Mouse (Mus musculus): ENCODE measurements around the gene Hoxa11. TPM values are rescaled to one million over a fixed set of nuclear protein-coding genes. Genes with fewer than 3 reads are reported as not detected.

The Hoxa11 gene
- polyA plus RNA-seq, 1 experiment from 2014 or later: not detected

GRCm38 (mm10) chr6:52260654-52261575 is 15.3 kb upstream of the Hoxa11 start, which contains the start of gene Hoxa13:
Gene Hoxa13 (minus strand): TSS chr6:52260880.
- no peaks in the 10 kb centered on the region for H3K9me3 ChIP-seq (ENCODE audit: control insufficient read depth, low read length)
- peak within 1 kb of the TSS; percentile 25 for H3K4me2 ChIP-seq
- peaks cover 96% of the 10 kb centered on the region for H3K27me3 ChIP-seq (ENCODE audit: control insufficient read depth, insufficient read depth, low read length)
- ATAC-seq (ENCODE audit: low FRiP score) (peak; percentile 67; the same call in 1 of the 2 replicates), DNase-seq (ENCODE audit: low spot score, missing footprints) (peak; percentile 97)
- H3K4me3 ChIP-seq (ENCODE audit: low read depth, low read length): peak within 1 kb of the TSS; percentile 10
- no peaks in the 10 kb centered on the region; the same call in 1 of the 2 replicates for H3K4me1 ChIP-seq (ENCODE audit: control insufficient read depth, insufficient read depth, low read length)
- no peak within 1 kb of the TSS for H3K9ac ChIP-seq (ENCODE audit: low read length)
- H3K27ac ChIP-seq (ENCODE audit: low read depth, low read length): no peak within 1 kb of the TSS
- no peaks in the 10 kb centered on the region for H3K36me3 ChIP-seq (ENCODE audit: control insufficient read depth, insufficient read depth, low read length)
- WGBS: under 1% methylated on average over 41 of the region's 72 CpGs

DNA sequence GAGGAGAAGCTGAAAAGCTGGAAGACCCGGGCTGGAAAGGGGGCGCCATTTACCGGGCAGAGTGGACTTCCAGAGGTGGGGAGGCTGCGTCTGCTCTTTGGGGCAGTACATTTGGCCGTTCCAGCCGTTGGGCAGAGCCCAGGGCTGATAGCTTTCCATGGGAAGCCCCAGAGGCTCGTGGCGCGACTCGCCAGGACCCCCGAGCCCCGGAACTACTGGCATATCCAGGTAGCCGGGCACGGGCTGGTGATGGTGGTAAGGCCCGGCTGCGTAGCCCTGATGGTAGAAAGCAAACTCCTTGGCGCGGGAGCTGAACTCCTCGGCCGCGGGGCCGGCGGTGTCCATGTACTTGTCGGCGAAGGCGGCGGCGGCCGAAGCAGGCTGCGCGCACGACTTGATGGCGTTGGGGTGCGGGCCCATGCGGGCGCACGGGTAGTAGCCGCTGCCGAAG is 14.2 kb upstream of the Hoxa11 start:
- under 1% methylated on average over 37 of the region's 39 CpGs for WGBS
- H3K4me3 ChIP-seq (ENCODE audit: low read depth, low read length): peak overlapping the region; percentile 10
- no peak for ATAC-seq (ENCODE audit: low FRiP score)

DNA sequence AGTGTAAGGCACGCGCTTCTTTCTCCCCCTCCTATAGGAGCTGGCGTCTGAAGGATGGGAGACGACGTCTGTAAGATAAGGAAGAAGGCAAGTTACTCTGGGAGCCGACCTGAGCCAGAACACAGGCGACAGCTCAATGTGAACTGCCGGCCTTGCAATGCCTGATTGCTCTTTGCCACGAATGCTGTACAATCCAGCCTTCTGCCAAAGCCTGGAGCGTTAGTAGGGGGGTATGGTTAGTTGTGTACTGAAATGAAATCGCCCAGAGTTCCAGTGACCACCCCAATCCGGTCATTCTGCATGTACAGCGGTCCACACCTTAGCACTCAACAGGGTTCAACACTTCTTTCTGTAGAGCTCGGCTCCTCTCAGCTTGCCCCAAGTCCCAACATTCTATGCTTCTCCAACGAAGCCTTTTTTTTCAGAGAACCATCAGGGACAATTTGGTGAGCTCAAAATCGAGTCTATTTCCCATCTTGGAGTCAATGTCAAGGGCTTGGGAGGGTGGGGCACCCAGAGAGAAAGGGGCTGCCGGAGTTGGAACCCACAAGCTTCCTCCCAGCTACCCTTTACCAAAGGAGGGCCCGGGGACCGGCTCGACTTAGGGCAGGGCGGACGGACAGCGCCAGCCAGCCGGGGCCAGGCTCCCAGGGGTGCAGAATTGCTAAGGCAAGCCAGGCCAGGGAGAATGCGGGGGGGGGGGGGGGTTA is 13.6 kb upstream of the Hoxa11 start:
- ATAC-seq (ENCODE audit: low FRiP score): no peak
- H3K36me3 ChIP-seq (ENCODE audit: control insufficient read depth, insufficient read depth, low read length): no peaks in the 10 kb centered on the region
- H3K4me3 ChIP-seq (ENCODE audit: low read depth, low read length): no peak overlapping the region
- peak; percentile 96 for DNase-seq (ENCODE audit: low spot score, missing footprints)
- no peaks in the 10 kb centered on the region for H3K9me3 ChIP-seq (ENCODE audit: control insufficient read depth, low read length)
- H3K27me3 ChIP-seq (ENCODE audit: control insufficient read depth, insufficient read depth, low read length): peaks cover 96% of the 10 kb centered on the region
- H3K27ac ChIP-seq (ENCODE audit: low read depth, low read length): no peak overlapping the region
- no peak overlapping the region for H3K9ac ChIP-seq (ENCODE audit: low read length)
- no peak overlapping the region for H3K4me2 ChIP-seq
- under 1% methylated on average over 24 of the region's 25 CpGs for WGBS
- H3K4me1 ChIP-seq (ENCODE audit: control insufficient read depth, insufficient read depth, low read length): no peaks in the 10 kb centered on the region; the same call in 1 of the 2 replicates

More for the DNA sequence above, 14.2 kb upstream of the Hoxa11 start:
- no peaks in the 10 kb centered on the region for H3K9me3 ChIP-seq (ENCODE audit: control insufficient read depth, low read length)
- H3K4me1 ChIP-seq (ENCODE audit: control insufficient read depth, insufficient read depth, low read length): no peaks in the 10 kb centered on the region; the same call in 1 of the 2 replicates
- H3K27ac ChIP-seq (ENCODE audit: low read depth, low read length): no peak overlapping the region
- no peaks in the 10 kb centered on the region for H3K36me3 ChIP-seq (ENCODE audit: control insufficient read depth, insufficient read depth, low read length)
- H3K9ac ChIP-seq (ENCODE audit: low read length): no peak overlapping the region
- peak overlapping the region; percentile 25 for H3K4me2 ChIP-seq
- H3K27me3 ChIP-seq (ENCODE audit: control insufficient read depth, insufficient read depth, low read length): peaks cover 96% of the 10 kb centered on the region
- DNase-seq (ENCODE audit: low spot score, missing footprints): peak; percentile 97

- WGBS: 1% methylated on average over 6 of the region's 6 CpGs
- H3K4me2 ChIP-seq: no peak overlapping the region
- no peaks in the 10 kb centered on the region for H3K9me3 ChIP-seq (ENCODE audit: control insufficient read depth, low read length)
- peaks cover 96% of the 10 kb centered on the region for H3K27me3 ChIP-seq (ENCODE audit: control insufficient read depth, insufficient read depth, low read length)
- no peak overlapping the region for H3K9ac ChIP-seq (ENCODE audit: low read length)
- peak; percentile 99 for DNase-seq (ENCODE audit: low spot score, missing footprints)
- H3K4me1 ChIP-seq (ENCODE audit: control insufficient read depth, insufficient read depth, low read length): no peaks in the 10 kb centered on the region; the same call in 1 of the 2 replicates
- no peak for ATAC-seq (ENCODE audit: low FRiP score)
- no peak overlapping the region for H3K4me3 ChIP-seq (ENCODE audit: low read depth, low read length)
- no peak overlapping the region for H3K27ac ChIP-seq (ENCODE audit: low read depth, low read length)
- no peaks in the 10 kb centered on the region for H3K36me3 ChIP-seq (ENCODE audit: control insufficient read depth, insufficient read depth, low read length)
These were observed 11.3 kb upstream of the Hoxa11 start for GRCm38 (mm10) chr6:52256956-52257355.

GRCm38 (mm10) chr6:52253511-52254500 is 8.2 kb upstream of the Hoxa11 start:
- H3K9ac ChIP-seq (ENCODE audit: low read length): no peak overlapping the region
- H3K27me3 ChIP-seq (ENCODE audit: control insufficient read depth, insufficient read depth, low read length): peaks cover 96% of the 10 kb centered on the region
- DNase-seq (ENCODE audit: low spot score, missing footprints) (peak; percentile 98), ATAC-seq (ENCODE audit: low FRiP score) (no peak)
- no peak overlapping the region for H3K4me2 ChIP-seq
- WGBS: under 1% methylated on average over 59 of the region's 59 CpGs
- no peak overlapping the region for H3K27ac ChIP-seq (ENCODE audit: low read depth, low read length)
- no peaks in the 10 kb centered on the region for H3K4me1 ChIP-seq (ENCODE audit: control insufficient read depth, insufficient read depth, low read length)
- no peaks in the 10 kb centered on the region for H3K36me3 ChIP-seq (ENCODE audit: control insufficient read depth, insufficient read depth, low read length)
- no peaks in the 10 kb centered on the region for H3K9me3 ChIP-seq (ENCODE audit: control insufficient read depth, low read length)
- H3K4me3 ChIP-seq (ENCODE audit: low read depth, low read length): no peak overlapping the region

DNA sequence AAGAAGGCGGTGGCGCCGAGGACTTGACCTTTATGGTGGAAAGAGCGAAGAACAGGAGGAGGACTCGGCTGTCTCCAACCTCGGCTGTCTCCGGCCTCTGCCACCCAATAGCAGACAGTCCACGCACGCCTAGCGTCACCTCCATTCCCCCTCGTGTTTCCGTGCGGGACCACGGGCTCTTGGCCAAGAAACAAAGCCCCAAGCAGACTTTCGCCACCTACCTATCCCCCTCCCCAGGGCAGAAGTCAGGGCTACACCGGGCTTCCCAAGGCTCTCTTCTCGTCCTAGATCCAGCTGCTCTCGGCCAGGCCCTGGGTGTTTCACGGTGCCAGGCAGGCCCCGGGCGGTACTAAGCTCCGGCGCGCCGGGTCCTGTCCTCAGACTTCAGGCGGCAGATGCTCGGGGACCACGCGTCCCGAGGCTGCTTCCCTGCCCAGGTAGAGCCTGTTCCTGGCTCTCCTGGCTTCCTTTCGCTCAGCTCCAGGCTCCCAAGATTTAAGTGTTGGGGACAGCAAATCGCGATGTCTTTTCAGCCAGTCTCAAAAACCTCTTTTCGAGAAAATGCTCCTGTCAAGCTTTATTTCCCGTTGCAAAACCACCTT is 7.3 kb upstream of the Hoxa11 start:
- H3K9me3 ChIP-seq (ENCODE audit: control insufficient read depth, low read length): no peaks in the 10 kb centered on the region
- DNase-seq (ENCODE audit: low spot score, missing footprints): peak; percentile 95
- H3K9ac ChIP-seq (ENCODE audit: low read length): no peak overlapping the region
- WGBS: 2% methylated on average over 35 of the region's 35 CpGs
- H3K4me2 ChIP-seq: no peak overlapping the region
- no peaks in the 10 kb centered on the region for H3K4me1 ChIP-seq (ENCODE audit: control insufficient read depth, insufficient read depth, low read length)
- H3K4me3 ChIP-seq (ENCODE audit: low read depth, low read length): no peak overlapping the region
- H3K36me3 ChIP-seq (ENCODE audit: control insufficient read depth, insufficient read depth, low read length): no peaks in the 10 kb centered on the region
- ATAC-seq (ENCODE audit: low FRiP score): no peak
- peaks cover 96% of the 10 kb centered on the region for H3K27me3 ChIP-seq (ENCODE audit: control insufficient read depth, insufficient read depth, low read length)
- no peak overlapping the region for H3K27ac ChIP-seq (ENCODE audit: low read depth, low read length)

DNA sequence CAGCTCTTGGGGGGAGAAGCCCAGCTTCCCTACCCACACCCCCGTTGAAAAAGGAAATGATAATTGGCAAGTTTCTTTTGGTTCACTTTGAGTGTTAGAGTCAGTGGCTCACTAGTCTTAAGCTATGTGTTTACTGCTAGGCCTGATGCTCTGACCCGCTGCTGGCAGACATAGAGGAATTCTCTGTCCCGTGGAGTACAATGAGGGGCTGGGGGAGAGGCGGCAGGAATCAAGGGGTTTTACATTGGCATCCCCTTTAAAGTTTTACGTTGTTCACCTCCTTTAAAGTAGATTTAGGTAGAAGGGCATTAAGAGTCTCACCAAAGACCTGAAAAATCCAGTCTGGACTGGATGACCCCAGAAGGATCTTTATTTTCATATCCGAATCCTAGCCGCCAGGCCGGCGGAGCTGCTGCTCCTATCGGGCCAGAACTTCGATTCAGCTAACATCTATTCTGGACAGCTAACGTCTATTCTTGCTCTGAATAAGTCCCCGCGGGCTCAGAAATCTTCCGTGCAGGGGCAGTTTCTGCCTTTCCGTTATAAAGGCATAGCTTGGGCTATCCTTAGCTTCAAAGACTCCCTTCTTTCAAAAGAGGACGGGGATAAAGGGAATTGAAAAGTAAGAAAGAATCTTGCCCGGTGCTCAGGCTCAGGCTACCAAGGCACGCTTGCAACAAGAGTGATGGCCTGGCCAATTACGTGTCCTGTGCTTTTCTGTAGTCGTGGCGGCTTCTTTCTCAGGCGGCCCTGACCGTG is 6.6 kb upstream of the Hoxa11 start:
- Histone ChIP-seq H3K4me3 (ENCODE audit: low read depth, low read length) (no peak overlapping the region), H3K4me2 (no peak overlapping the region), H3K9ac (ENCODE audit: low read length) (no peak overlapping the region), H3K4me1 (ENCODE audit: control insufficient read depth, insufficient read depth, low read length) (no peaks in the 10 kb centered on the region), H3K9me3 (ENCODE audit: control insufficient read depth, low read length) (no peaks in the 10 kb centered on the region), H3K27me3 (ENCODE audit: control insufficient read depth, insufficient read depth, low read length) (peaks cover 98% of the 10 kb centered on the region), H3K36me3 (ENCODE audit: control insufficient read depth, insufficient read depth, low read length) (no peaks in the 10 kb centered on the region), H3K27ac (ENCODE audit: low read depth, low read length) (no peak overlapping the region)
- 2% methylated on average over 24 of the region's 24 CpGs for WGBS
- peak; percentile 97 for DNase-seq (ENCODE audit: low spot score, missing footprints)
- ATAC-seq (ENCODE audit: low FRiP score): no peak
